Mouse (Mus musculus) midbrain, embryonic 11.5 days (tissue): ENCODE data around the gene Peak1. TPM values are rescaled to one million over a fixed set of nuclear protein-coding genes. Genes with fewer than 3 reads are reported as not detected.
A peak's percentile ranks its signal among the peaks of the same experiment; 100 is the strongest.

Experiments
- ATAC-seq: fragments of 200-750 bp; cut with Nextera tagmentation; 2 replicates; pipeline ENCODE4 v1.8.0; 2017; ENCODE audit warnings: moderate TSS enrichment, moderate library complexity; ENCODE audit not compliant: low FRiP score
- DNase-seq: peaks from one replicate; pipeline ENCODE4 v3.0.0; 2015; ENCODE audit warnings: low spot score; ENCODE audit errors: missing footprints
- H3K27ac ChIP-seq: fragments of 300-500 bp; sonication (generic); 2 replicates; pipeline ENCODE4 v1.5.1; 2014; ENCODE audit warnings: low read depth, low read length
- H3K27me3 ChIP-seq: fragments of 300-500 bp; sonication (generic); 2 replicates; pipeline ENCODE4 v1.6.1; 2014; ENCODE audit warnings: mild to moderate bottlenecking, low read length, moderate library complexity, mixed read lengths; ENCODE audit not compliant: control insufficient read depth, insufficient read depth
- H3K36me3 ChIP-seq: fragments of 300-500 bp; sonication (generic); 2 replicates; pipeline ENCODE4 v1.6.1; 2014; ENCODE audit warnings: mild to moderate bottlenecking, low read length, moderate library complexity, mixed read lengths; ENCODE audit not compliant: control insufficient read depth, insufficient read depth
- H3K4me1 ChIP-seq: fragments of 300-500 bp; sonication (generic); 2 replicates; pipeline ENCODE4 v1.6.1; 2014; ENCODE audit warnings: low read length; ENCODE audit not compliant: control insufficient read depth, insufficient read depth
- H3K4me2 ChIP-seq: fragments of 300-500 bp; sonication (generic); 2 replicates; pipeline ENCODE4 v1.6.1; 2014; ENCODE audit warnings: mild to moderate bottlenecking, moderate library complexity
- H3K4me3 ChIP-seq: fragments of 300-500 bp; sonication (generic); 2 replicates; pipeline ENCODE4 v1.5.1; 2014; ENCODE audit warnings: low read depth, low read length
- H3K9ac ChIP-seq: fragments of 300-500 bp; sonication (generic); 2 replicates; pipeline ENCODE4 v1.6.1; 2014; ENCODE audit warnings: low read length
- H3K9me3 ChIP-seq: fragments of 300-500 bp; sonication (generic); 2 replicates; pipeline ENCODE4 v1.6.1; 2016; ENCODE audit warnings: low read length; ENCODE audit not compliant: control insufficient read depth
- WGBS: fragments of 180-500 bp; shearing (Covaris S2); extraction: QIAGEN DNeasy Blood & Tissue Kit; methylation state at CpG from one replicate; pipeline ENCODE4 v1.1.7; 2014; 5-methylcytosine and 5-hydroxymethylcytosine counted together
- polyA plus RNA-seq: library from polyadenylated mRNA; unstranded; fragments of >200 nt; fragmentation: Nextera tagmentation; extraction: Ambion mirVana; gene quantifications from 2 replicates; pipeline ENCODE4 v1.2.1, GENCODE M21; 2014

Gene Peak1
- polyA plus RNA-seq, 1 experiment from 2014 or later: 4.4 TPM

DNA sequence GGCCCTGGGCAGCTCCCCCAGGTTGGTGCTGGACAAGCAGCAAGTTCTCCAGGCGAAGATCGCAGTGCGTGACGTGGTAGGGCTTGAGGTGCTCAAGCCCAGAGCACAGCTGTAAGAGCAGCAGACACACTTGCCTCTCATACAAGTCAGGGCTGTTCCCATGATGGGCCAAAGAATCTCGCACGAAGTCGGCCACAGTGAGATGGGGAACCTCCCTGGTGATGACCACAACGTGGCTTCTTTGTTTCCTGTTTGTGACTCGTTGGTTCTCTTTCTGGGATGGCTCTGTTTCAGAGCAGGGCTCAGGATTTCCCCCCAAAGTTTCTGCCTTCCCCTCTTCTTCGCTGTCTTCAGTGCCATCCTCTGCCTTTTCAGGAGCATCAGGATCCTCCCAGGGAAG is 210.8 kb downstream of the Peak1 start:
- H3K4me3 ChIP-seq: no peak overlapping the region
- no peak for DNase-seq
- H3K9ac ChIP-seq: no peak overlapping the region
- H3K36me3 ChIP-seq: no peaks in the 10 kb centered on the region
- H3K9me3 ChIP-seq: no peaks in the 10 kb centered on the region
- no peak overlapping the region for H3K4me2 ChIP-seq
- H3K27me3 ChIP-seq: no peaks in the 10 kb centered on the region
- no peak for ATAC-seq
- 88% methylated on average over 10 of the region's 10 CpGs for WGBS
- no peak overlapping the region for H3K27ac ChIP-seq
- no peaks in the 10 kb centered on the region for H3K4me1 ChIP-seq

DNA sequence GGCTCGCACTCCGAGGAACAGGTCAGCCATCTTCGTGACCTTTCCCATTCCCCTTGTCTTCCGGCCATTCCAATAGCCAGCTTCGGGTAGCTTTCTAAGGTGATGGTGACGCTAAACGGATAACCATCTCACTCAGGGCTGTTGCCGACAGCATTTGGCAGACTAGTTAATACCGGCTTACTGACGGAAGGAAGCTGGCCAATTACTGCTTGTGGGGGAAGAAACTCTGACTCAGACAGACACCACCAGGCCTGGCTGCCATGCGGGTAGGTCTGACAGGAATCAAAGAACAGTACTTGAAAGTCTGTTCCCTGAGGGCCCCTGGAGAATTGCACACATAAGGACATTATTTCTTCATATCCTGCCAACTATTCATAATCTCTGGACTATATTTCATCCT is 212.5 kb downstream of the Peak1 start:
- ATAC-seq: no peak

GRCm38 (mm10) chr9:56204316-56204715 is 213.6 kb downstream of the Peak1 start:
- ATAC-seq: no peak
- Histone ChIP-seq H3K27ac (no peak overlapping the region), H3K9ac (no peak overlapping the region), H3K9me3 (no peaks in the 10 kb centered on the region), H3K27me3 (no peaks in the 10 kb centered on the region), H3K36me3 (no peaks in the 10 kb centered on the region), H3K4me1 (no peaks in the 10 kb centered on the region), H3K4me3 (no peak overlapping the region), H3K4me2 (no peak overlapping the region)
- DNase-seq: no peak
- 95% methylated on average over 4 of the region's 4 CpGs for WGBS

More for the DNA sequence above, 212.5 kb downstream of the Peak1 start:
- no peak for DNase-seq
- Histone ChIP-seq H3K4me3 (no peak overlapping the region), H3K4me1 (no peaks in the 10 kb centered on the region), H3K27me3 (no peaks in the 10 kb centered on the region), H3K9me3 (no peaks in the 10 kb centered on the region), H3K4me2 (no peak overlapping the region), H3K36me3 (no peaks in the 10 kb centered on the region), H3K27ac (no peak overlapping the region), H3K9ac (no peak overlapping the region)
- 90% methylated on average over 11 of the region's 11 CpGs for WGBS

- 41% methylated on average over 14 of the region's 14 CpGs for WGBS
- no peaks in the 10 kb centered on the region for H3K9me3 ChIP-seq
- no peak overlapping the region for H3K27ac ChIP-seq
- H3K36me3 ChIP-seq: no peaks in the 10 kb centered on the region
- H3K4me3 ChIP-seq: no peak overlapping the region
- DNase-seq (peak; percentile 98), ATAC-seq (peak; percentile 50; the same call in 1 of the 2 replicates)
- H3K9ac ChIP-seq: no peak overlapping the region
- no peaks in the 10 kb centered on the region for H3K27me3 ChIP-seq
- no peak overlapping the region for H3K4me2 ChIP-seq
- H3K4me1 ChIP-seq: no peaks in the 10 kb centered on the region
These were observed 217.1 kb downstream of the Peak1 start for GRCm38 (mm10) chr9:56200645-56201314.

GRCm38 (mm10) chr9:56200200-56200599 is 217.7 kb downstream of the Peak1 start:
- Histone ChIP-seq H3K4me2 (no peak overlapping the region), H3K36me3 (no peaks in the 10 kb centered on the region), H3K9me3 (no peaks in the 10 kb centered on the region), H3K4me1 (no peaks in the 10 kb centered on the region), H3K27ac (no peak overlapping the region), H3K9ac (no peak overlapping the region), H3K4me3 (no peak overlapping the region), H3K27me3 (no peaks in the 10 kb centered on the region)
- no peak for ATAC-seq
- DNase-seq: no peak
- WGBS: 64% methylated on average over 2 of the region's 2 CpGs

DNA sequence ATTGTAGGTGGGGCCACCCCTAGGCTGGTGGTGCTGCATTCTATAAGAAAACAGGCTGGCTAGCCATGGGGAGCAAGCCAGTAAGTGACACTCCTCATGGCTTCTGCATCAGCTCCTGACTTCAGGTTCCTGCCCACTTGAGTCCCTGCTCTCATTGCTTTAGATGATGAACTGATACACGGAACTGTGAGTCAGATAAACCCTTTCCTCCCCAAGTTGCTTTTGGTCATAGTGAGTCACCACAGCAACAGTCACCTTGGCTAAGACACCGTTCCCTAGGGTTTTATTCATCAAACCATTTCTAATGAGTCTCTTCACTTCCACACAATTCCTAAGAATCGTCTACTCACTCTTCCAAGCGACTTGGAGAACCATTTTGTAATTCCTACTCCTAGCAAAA is 220.9 kb downstream of the Peak1 start:
- Histone ChIP-seq H3K9ac (no peak overlapping the region), H3K4me3 (no peak overlapping the region), H3K36me3 (no peaks in the 10 kb centered on the region), H3K27ac (no peak overlapping the region), H3K9me3 (no peaks in the 10 kb centered on the region), H3K27me3 (no peaks in the 10 kb centered on the region), H3K4me1 (no peaks in the 10 kb centered on the region), H3K4me2 (no peak overlapping the region)
- ATAC-seq (no peak), DNase-seq (no peak)
- 82% methylated on average over 4 of the region's 4 CpGs for WGBS

- Histone ChIP-seq H3K9ac (no peak overlapping the region), H3K27me3 (no peaks in the 10 kb centered on the region), H3K27ac (no peak overlapping the region), H3K4me1 (peaks cover 2% of the 10 kb centered on the region; the same call in 1 of the 2 replicates), H3K4me3 (no peak overlapping the region), H3K9me3 (no peaks in the 10 kb centered on the region), H3K36me3 (no peaks in the 10 kb centered on the region), H3K4me2 (no peak overlapping the region)
- ATAC-seq: no peak
- DNase-seq: no peak
- WGBS: 53% methylated on average over 3 of the region's 3 CpGs
These were observed 222.7 kb downstream of the Peak1 start for GRCm38 (mm10) chr9:56195193-56195592.

DNA sequence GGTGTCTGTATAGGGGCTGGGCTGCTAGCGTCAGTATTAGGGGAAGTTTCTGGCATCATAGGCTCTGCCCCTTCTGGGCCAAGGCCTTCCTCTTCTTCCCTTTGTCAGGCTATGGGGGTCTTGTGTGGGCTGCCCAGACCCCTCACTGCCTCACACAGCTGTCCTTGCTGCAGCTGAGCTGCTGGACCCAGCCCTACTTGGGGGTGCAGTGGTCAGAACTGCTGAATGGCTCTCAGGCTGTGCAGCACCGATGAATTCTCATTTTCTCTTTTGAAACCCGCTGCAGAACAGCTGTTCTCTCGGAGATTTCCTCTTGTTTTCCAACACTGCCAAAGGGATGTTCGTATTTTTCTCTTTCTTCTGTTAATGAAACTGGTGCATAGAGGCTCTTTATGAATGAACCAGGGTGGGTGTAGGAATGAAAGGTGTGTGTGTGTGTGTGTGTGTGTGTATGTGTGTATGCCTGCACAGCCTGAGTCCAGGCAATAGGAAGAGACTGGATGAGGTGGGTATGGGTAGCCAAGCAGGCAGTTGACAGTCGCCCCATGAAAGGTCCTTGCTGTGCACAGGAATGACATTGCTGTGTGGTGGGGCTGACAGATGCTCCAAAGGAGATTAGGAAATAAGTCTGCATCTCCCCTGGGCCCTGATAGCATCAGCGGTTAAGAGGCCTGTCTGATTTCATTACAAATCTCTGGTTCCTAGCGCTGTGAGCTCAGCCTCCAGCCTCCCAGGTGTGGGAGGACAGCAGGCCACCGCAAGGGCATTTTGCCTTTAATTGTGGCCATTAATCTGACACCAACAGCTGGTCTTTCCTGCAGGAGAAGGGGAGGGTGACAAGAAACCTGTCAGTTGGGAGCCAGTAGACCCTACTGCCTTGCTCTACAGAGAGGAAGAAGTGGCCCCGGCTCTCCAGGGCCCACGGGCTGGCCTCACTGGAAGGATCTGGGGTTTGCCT is 226.1 kb downstream of the Peak1 start:
- Histone ChIP-seq H3K36me3 (no peaks in the 10 kb centered on the region), H3K4me1 (peaks cover 2% of the 10 kb centered on the region; the same call in 1 of the 2 replicates), H3K9me3 (no peaks in the 10 kb centered on the region), H3K27me3 (no peaks in the 10 kb centered on the region), H3K27ac (no peak overlapping the region), H3K4me3 (no peak overlapping the region), H3K9ac (no peak overlapping the region), H3K4me2 (no peak overlapping the region)
- DNase-seq (no peak), ATAC-seq (0 out of 2 replicates have a peak, but pooled peaks have one; percentile 33)
- 71% methylated on average over 11 of the region's 11 CpGs for WGBS
